Mouse (Mus musculus) embryo, embryonic 11.5 days (tissue): ENCODE measurements at regions not wholly inside any gene's neighbourhood (a gene's known extent, or its start where the extent isn't known, plus 50 kb on each side); places are given as distances from the start of the nearest gene placed in this dataset.
"Not testable (repeated sequence)": the region's sequence is repeated elsewhere in the genome, so short reads cannot be mapped to it uniquely, and the experiment has no call there.

Experiments used
- DNase-seq: peaks from one replicate; pipeline ENCODE4 v3.0.0-alpha.2; 2012; ENCODE audit warnings: low read depth, low spot score

DNA sequence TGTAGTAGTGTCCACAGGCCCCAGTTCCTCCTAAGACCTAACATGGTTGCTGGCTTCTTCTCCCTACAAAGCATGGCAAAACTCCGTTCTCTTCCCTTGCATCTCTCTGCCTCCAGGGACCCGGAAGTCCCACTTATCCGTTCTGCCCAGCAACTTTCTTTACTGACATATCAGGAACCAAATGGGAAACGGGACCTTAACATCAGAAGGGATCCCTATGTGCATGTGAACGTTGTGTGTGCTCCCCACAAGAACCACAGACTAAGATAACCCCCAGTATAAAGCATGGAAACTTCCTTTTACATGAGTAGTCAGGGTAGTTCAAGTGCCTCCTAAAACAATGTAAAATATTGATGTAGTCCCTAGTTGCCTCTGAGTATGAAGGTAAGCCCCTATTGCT, 61.6 kb downstream of the Zxdb start:
- DNase-seq = no peak

DNA sequence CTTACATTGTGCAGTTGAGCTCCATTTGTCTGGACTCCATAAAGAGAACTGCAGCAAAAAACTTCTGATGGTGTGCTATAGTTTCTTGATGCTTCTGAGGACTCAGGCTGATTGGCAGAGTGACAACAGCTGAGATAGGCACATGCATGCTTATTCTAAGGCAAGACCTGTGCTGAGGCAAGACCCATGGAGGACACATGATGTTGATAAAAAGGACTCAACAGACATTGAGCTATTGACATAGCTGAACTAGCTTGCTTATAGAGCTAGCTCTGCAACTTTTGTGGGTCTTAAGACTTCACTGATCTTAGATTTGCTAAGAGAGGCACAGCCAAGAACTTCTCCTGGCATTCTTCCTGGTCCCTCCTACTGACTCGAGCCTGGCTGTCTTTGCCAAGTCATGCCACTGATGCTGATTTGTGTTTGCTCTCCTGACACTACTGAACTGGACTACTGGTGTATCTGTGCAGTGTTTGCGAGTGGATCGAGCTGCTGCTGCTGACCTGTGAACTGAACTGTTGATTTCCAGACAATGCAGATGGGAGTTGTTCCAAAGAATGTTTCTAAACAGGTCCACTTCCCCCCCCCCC, 64.1 kb downstream of the Zxdb start:
- no peak for DNase-seq

- DNase-seq = not testable (repeated sequence)
Observed at GRCm38 (mm10) chrX:94796845-94797244, 72.5 kb downstream of the Zxdb start.

DNA sequence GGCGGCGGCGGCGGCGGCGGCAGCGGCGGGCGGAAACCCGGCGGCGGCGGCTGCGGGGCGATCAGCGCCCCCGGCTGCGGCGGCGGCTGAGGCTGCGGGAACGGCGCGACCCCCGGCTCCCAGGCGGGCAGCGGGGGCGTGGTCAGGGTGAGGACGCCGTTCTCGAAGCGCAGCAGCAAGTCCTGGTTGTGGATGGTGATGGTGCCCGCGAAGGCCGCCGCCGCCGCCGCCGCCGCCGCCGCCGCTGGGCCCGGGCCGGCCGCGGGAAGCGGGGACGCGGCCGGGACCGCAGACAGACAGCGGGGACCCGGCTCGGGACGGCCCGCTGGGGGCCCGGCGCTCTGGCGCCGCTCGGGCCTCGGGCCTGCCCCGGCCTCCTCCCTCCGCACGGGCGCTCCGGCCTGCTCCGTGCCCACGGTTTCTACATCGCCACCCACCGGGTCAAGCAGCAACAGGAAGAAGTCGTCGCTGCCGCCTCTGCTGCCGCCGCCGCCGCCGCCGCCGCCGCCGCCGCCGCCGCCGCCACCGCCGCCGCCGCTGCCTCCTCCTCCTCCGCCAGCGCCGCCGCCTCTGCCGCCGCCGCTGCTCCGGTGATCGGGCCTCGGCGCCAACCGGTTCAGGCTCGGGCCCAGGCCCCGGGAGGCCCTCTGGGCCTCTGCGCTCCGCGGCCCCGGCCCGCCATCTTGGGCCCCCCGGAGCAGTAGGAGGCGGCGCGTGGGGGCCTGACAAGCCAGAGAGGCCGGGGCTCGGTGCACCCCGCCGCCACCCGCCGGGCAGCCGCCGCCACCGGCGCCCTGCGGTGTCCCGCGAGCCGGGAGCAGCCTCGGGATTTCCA, 73.2 kb downstream of the Zxdb start:
- DNase-seq = not testable (repeated sequence)

DNA sequence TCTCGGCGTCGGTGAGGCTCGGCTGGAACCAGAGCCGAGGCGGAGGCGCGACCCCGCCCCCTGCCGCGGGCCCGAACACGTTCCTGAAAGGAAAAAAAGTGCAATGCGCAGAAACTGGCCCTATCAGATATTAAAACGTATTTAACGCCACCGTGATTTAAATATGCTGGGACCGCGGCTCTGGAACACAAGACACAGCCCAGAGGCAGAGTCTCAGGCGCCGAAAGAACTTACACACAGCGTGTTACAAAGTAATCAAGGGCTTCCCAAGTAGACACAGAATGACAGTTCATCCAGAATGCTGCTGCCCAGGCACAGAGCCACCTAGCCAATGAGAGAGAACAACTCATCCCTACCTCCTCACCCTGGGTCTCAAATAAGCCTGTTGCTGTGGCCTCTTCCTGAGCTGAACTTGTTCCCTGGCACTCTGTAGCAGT, 73.8 kb downstream of the Zxdb start:
- DNase-seq = not testable (repeated sequence)

- not testable (repeated sequence) for DNase-seq
Observed at GRCm38 (mm10) chrX:94812760-94813159, 88.4 kb downstream of the Zxdb start.

DNA sequence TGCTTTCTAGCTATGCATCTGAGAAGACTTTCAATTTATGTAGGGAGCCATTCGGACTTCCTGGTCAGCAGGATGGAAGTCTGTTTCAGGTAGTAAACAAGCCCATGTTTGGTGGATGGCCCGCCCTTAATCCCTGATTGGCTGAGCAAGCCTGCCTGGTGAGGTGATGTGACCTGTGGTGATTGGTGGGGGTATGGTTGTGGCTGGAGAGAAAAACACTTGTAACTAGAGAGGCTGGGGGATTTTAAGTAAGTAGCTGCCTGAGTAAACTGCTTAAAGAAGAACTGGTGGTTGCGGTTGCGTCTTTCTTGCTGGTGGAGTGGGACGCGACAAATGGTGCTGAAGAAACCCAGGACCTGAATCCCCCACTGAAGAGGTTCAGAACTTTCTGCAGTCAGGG, 103.2 kb downstream of the Zxdb start:
- not testable (repeated sequence) for DNase-seq

DNA sequence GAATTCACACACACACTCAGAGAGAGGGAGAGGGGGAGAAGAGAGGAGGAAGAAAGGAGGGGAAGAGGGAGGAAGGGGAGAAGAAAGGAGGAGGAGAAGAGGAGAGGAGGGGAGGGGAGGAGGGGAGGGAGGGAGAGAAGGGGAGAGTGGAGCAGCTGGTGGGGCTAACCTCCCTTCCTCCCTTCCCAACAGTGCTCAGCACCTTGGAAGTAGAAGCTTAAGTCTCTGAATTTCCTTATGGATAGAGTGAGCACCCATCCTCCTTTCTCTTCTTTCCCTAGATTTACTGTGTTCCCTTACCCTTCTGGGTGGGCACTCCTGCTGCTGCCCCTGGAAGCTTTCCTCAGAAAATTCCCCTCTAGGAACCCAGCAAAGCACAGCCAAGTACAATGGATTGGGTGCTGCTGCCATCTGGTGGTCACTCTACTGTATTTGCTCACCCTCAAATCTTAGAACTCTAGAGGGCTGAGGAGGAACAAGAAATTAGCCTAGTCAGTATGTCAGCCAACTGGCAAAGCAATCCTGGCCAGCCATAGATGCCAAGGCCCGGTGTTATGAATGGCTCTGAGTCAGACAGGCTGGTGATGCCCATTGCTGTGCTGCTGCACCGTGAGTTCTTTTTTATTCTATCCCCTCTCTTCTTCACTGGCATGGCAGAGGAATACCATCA, 119.9 kb downstream of the Zxdb start:
- not testable (repeated sequence) for DNase-seq

DNA sequence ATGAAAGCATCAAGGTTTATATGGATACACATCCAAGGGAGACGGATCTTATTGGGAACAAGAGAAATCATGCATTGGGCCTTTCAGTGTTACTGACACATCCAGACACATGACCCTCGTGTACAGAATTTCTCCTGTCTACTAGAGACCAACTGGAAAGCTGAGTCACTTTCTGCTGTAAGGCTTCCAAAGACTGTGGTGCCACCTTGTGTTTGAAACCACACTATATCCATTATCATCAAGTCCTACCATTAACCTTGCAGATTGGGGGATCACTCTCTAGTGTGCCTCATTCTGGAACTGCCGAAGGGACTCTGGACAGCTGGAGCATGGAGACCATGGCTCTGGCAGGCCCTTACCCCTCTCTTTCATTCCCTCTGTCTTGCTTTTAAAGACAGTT, 125.2 kb downstream of the Zxdb start:
- not testable (repeated sequence) for DNase-seq

GRCm38 (mm10) chrX:94857501-94857900, 133.1 kb downstream of the Zxdb start:
- DNase-seq = no peak

DNA sequence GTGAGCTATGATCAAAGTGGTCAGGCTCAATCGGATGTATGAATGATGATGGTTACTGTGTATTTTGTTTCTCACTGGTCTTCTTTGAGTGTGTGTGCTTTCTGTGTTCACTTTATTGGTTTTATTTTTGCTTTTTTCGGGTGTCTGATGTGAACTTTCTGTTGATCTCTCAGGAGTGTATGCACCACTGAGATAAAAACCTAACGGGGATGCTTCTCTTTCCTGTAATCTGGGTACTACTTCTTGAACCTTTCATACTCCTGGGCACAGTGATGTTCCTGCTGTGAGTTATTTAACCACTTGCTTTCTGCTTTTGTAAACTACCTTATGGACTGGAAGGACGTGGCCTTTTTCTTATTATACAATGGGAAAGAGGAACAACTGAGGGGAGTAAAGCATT, 133.6 kb downstream of the Zxdb start:
- DNase-seq = no peak

GRCm38 (mm10) chrX:94863123-94863522, 138.8 kb downstream of the Zxdb start:
- no peak for DNase-seq

- peak; percentile 77 for DNase-seq
Observed at GRCm38 (mm10) chrX:94865531-94866502, 141.4 kb downstream of the Zxdb start.

GRCm38 (mm10) chrX:94883547-94883946, 142.9 kb downstream of the Spin4 start:
- not testable (repeated sequence) for DNase-seq
